Comparison of ENCODE assay signal across 8 mouse cellular contexts in genomic region chr5:8422157-8422931, GRCm38 (mm10). TPM values are rescaled to one million over a fixed set of nuclear protein-coding genes. Genes with fewer than 3 reads are reported as not detected.
A peak's percentile ranks its signal among the peaks of the same experiment; 100 is the strongest.
DNase-seq lines count a peak whose midpoint lies in the region; ATAC-seq and TF ChIP-seq lines count a peak whose summit lies in the region.

Gene Dbf4 (minus strand): TSS chr5:8422716.
Gene Slc25a40 (plus strand): TSS chr5:8422850.

- peak; percentile 59; the same call in 1 of the 2 replicates for TF ChIP-seq POLR2A in heart, adult 2 months (IDR thresholded peaks at IDR 0.05; ENCODE audit: insufficient read depth, low read depth, low read length)
- TF ChIP-seq POLR2A in kidney, adult 2 months (IDR thresholded peaks at IDR 0.05; ENCODE audit: low read depth, low read length) = peak; percentile 31

- peaks cover 13% of the 10 kb centered on the region for H3K36me3 ChIP-seq in embryonic facial prominence, embryonic 13.5 days
- H3K36me3 ChIP-seq in heart, adult 2 months (ENCODE audit: control insufficient read depth, insufficient read depth, low read length) = peaks cover 2% of the 10 kb centered on the region; the same call in 1 of the 2 replicates
- H3K36me3 ChIP-seq in kidney, adult 2 months (ENCODE audit: control insufficient read depth, insufficient read depth, low read length) = no peaks in the 10 kb centered on the region
- H3K36me3 ChIP-seq in limb, embryonic 12.5 days = peaks cover 29% of the 10 kb centered on the region
- H3K36me3 ChIP-seq in midbrain, embryonic 14.5 days (ENCODE audit: control insufficient read depth, insufficient read depth, low read length) = peaks cover 14% of the 10 kb centered on the region

- no peaks in the 10 kb centered on the region for H3K27me3 ChIP-seq in embryonic facial prominence, embryonic 13.5 days
- no peaks in the 10 kb centered on the region for H3K27me3 ChIP-seq in heart, adult 2 months (ENCODE audit: control insufficient read depth, insufficient read depth, low read length)
- H3K27me3 ChIP-seq in kidney, adult 2 months (replicated peaks; ENCODE audit: control insufficient read depth, insufficient read depth, low read length) = no peaks in the 10 kb centered on the region
- no peaks in the 10 kb centered on the region for H3K27me3 ChIP-seq in limb, embryonic 12.5 days
- no peaks in the 10 kb centered on the region for H3K27me3 ChIP-seq in midbrain, embryonic 14.5 days (ENCODE audit: control insufficient read depth, insufficient read depth, low read length)

- peak; percentile 86 for DNase-seq in 416B (ENCODE audit: low read depth)
- peak; percentile 84 to 87 for DNase-seq in adrenal gland, postnatal 4 days (ENCODE audit: low spot score in 2 of 2)
- DNase-seq in heart, adult 2 months = peak; percentile 97 to 98
- DNase-seq in kidney, adult 2 months = peak; percentile 95
- peak; percentile 96 for DNase-seq in midbrain, embryonic 14.5 days
- DNase-seq in spleen, adult 12 weeks (ENCODE audit: low spot score) = peak; percentile 90

- peak; percentile 97 for ATAC-seq in embryonic facial prominence, embryonic 13.5 days (ENCODE audit: insufficient number of reproducible peaks, insufficient read depth, low FRiP score, low TSS enrichment, low read depth)
- ATAC-seq in limb, embryonic 12.5 days (ENCODE audit: insufficient number of reproducible peaks, insufficient read depth, low FRiP score, low TSS enrichment, low read depth) = peak; percentile 97
- peak; percentile 97 for ATAC-seq in midbrain, embryonic 14.5 days (ENCODE audit: low FRiP score, low TSS enrichment)

- WGBS in embryonic facial prominence, embryonic 13.5 days = 2% methylated on average over 93 of the region's 93 CpGs
- WGBS in heart, adult 2 months = under 1% methylated on average over 83 of the region's 93 CpGs
- under 1% methylated on average over 93 of the region's 93 CpGs for WGBS in kidney, adult 2 months
- WGBS in limb, embryonic 12.5 days = under 1% methylated on average over 92 of the region's 93 CpGs
- under 1% methylated on average over 91 of the region's 93 CpGs for WGBS in midbrain, embryonic 14.5 days

- peaks cover 11% of the 10 kb centered on the region for H3K4me1 ChIP-seq in embryonic facial prominence, embryonic 13.5 days
- H3K4me1 ChIP-seq in heart, adult 2 months (ENCODE audit: control insufficient read depth, insufficient read depth, low read length) = no peaks in the 10 kb centered on the region; the same call in 1 of the 2 replicates
- H3K4me1 ChIP-seq in kidney, adult 2 months (ENCODE audit: control insufficient read depth, insufficient read depth, low read length) = peaks cover 3% of the 10 kb centered on the region; the same call in 1 of the 2 replicates
- H3K4me1 ChIP-seq in limb, embryonic 12.5 days (replicated peaks) = peaks cover 16% of the 10 kb centered on the region; the same call in 1 of the 2 replicates
- peaks cover 12% of the 10 kb centered on the region for H3K4me1 ChIP-seq in midbrain, embryonic 14.5 days (ENCODE audit: control insufficient read depth, insufficient read depth, low read length)

- no peaks in the 10 kb centered on the region for H3K9me3 ChIP-seq in embryonic facial prominence, embryonic 13.5 days
- H3K9me3 ChIP-seq in limb, embryonic 12.5 days = no peaks in the 10 kb centered on the region
- H3K9me3 ChIP-seq in midbrain, embryonic 14.5 days (ENCODE audit: control insufficient read depth, low read length) = no peaks in the 10 kb centered on the region

- TF ChIP-seq CTCF in heart, adult 2 months (IDR thresholded peaks at IDR 0.05) = no peak
- no peak for TF ChIP-seq CTCF in kidney, adult 2 months (conservative IDR thresholded peaks at IDR 0.05; ENCODE audit: insufficient read depth, insufficient read length, low read depth, low read length)

- peak within 1 kb of the TSS; percentile 88 for H3K27ac ChIP-seq in embryonic facial prominence, embryonic 13.5 days
- H3K27ac ChIP-seq in heart, adult 2 months = peak within 1 kb of the TSS; percentile 79
- H3K27ac ChIP-seq in kidney, adult 2 months (ENCODE audit: insufficient read depth, low read depth, low read length) = peak within 1 kb of the TSS; percentile 14; the same call in 1 of the 2 replicates
- peak within 1 kb of the TSS; percentile 89 for H3K27ac ChIP-seq in limb, embryonic 12.5 days
- peak within 1 kb of the TSS; percentile 79 for H3K27ac ChIP-seq in midbrain, embryonic 14.5 days (replicated peaks; ENCODE audit: low read depth, low read length)

- H3K9ac ChIP-seq in embryonic facial prominence, embryonic 13.5 days = peak within 1 kb of the TSS; percentile 92
- peak within 1 kb of the TSS; percentile 98 for H3K9ac ChIP-seq in heart, adult 2 months (ENCODE audit: low read depth, low read length)
- peak within 1 kb of the TSS; percentile 91 for H3K9ac ChIP-seq in limb, embryonic 12.5 days (replicated peaks)
- peak within 1 kb of the TSS; percentile 77 for H3K9ac ChIP-seq in midbrain, embryonic 14.5 days (replicated peaks; ENCODE audit: low read length)

- peak within 1 kb of the TSS; percentile 87 for H3K4me3 ChIP-seq in embryonic facial prominence, embryonic 13.5 days
- H3K4me3 ChIP-seq in heart, adult 2 months = peak within 1 kb of the TSS; percentile 96
- H3K4me3 ChIP-seq in kidney, adult 2 months (ENCODE audit: insufficient read depth, low read depth, low read length) = peak within 1 kb of the TSS; percentile 72
- peak within 1 kb of the TSS; percentile 78 for H3K4me3 ChIP-seq in limb, embryonic 12.5 days (replicated peaks)
- peak within 1 kb of the TSS; percentile 79 for H3K4me3 ChIP-seq in midbrain, embryonic 14.5 days (replicated peaks; ENCODE audit: low read depth, low read length)

- intact Hi-C loops in heart, adult 2 months (cut with DNase I) = loop anchor here (2.0 to 10.0 kb wide), 4 partner anchors 202 to 740 kb away; partner anchors contain the start of gene Rundc3b

- no peak for TF ChIP-seq EP300 in heart, adult 2 months (IDR thresholded peaks at IDR 0.05; ENCODE audit: insufficient read depth, low read depth, low read length)

- H3K79me2 ChIP-seq in heart, adult 2 months (replicated peaks; ENCODE audit: control insufficient read depth, insufficient read depth, low read length) = no peaks in the 10 kb centered on the region; the same call in 1 of the 2 replicates

- peak within 1 kb of the TSS; percentile 76 for H3K4me2 ChIP-seq in embryonic facial prominence, embryonic 13.5 days
- H3K4me2 ChIP-seq in limb, embryonic 12.5 days = peak within 1 kb of the TSS; percentile 58
- peak within 1 kb of the TSS; percentile 82 for H3K4me2 ChIP-seq in midbrain, embryonic 14.5 days (ENCODE audit: low read length)

RNA-seq across cellular contexts. Expression of gene Dbf4, which starts in this region (rescaled TPM):
- total RNA-seq in adrenal gland, postnatal 4 days (2021) = 10 to 100 TPM; 21.9 to 24.3 TPM
- 43.0 and 43.4 TPM in 2 replicates for polyA plus RNA-seq in embryonic facial prominence, embryonic 13.5 days (2015; fragmentation: Nextera tagmentation; extraction: Ambion mirVana)
- under 1 TPM; 0.77 to 0.94 TPM for total RNA-seq in heart, adult 2 months (2021)
- polyA plus RNA-seq in heart, adult 2 months (2012; rRNA removed) = 0.53 and 0.56 TPM in 2 replicates
- 0.72 and 1.1 TPM in 2 replicates for polyA plus RNA-seq in kidney, adult 2 months (2012; rRNA removed)
- 62.8 and 65.2 TPM in 2 replicates for polyA plus RNA-seq in limb, embryonic 12.5 days (2016; fragmentation: Nextera tagmentation; extraction: Ambion mirVana)
- 13.4 and 20.8 TPM in 2 replicates for polyA plus RNA-seq in midbrain, embryonic 14.5 days (2014; fragmentation: Nextera tagmentation; extraction: Ambion mirVana)

RNA-seq across cellular contexts. Expression of gene Slc25a40, which starts in this region (rescaled TPM):
- 10 to 100 TPM; 13.5 to 15.8 TPM for total RNA-seq in adrenal gland, postnatal 4 days (2021)
- 13.7 and 14.2 TPM in 2 replicates for polyA plus RNA-seq in embryonic facial prominence, embryonic 13.5 days (2015; fragmentation: Nextera tagmentation; extraction: Ambion mirVana)
- total RNA-seq in heart, adult 2 months (2021) = 1 to 10 TPM; 8.3 to 8.6 TPM
- polyA plus RNA-seq in heart, adult 2 months (2012; rRNA removed) = 2.5 and 5.6 TPM in 2 replicates
- 2.0 and 2.2 TPM in 2 replicates for polyA plus RNA-seq in kidney, adult 2 months (2012; rRNA removed)
- polyA plus RNA-seq in limb, embryonic 12.5 days (2016; fragmentation: Nextera tagmentation; extraction: Ambion mirVana) = 13.0 and 13.3 TPM in 2 replicates
- 7.5 and 10.6 TPM in 2 replicates for polyA plus RNA-seq in midbrain, embryonic 14.5 days (2014; fragmentation: Nextera tagmentation; extraction: Ambion mirVana)

Comparison
In these comparisons a context has a peak if more than half of its experiments do, and no peak if none do; other contexts are left out.
1. Peak in every context shown above with its lines: DNase-seq, ATAC-seq, H3K4me3 ChIP-seq and H3K27ac ChIP-seq.
2. RNA of gene Dbf4 (total RNA-seq): 21.9 to 24.3 TPM in adrenal gland, postnatal 4 days; 0.77 to 0.94 TPM in heart, adult 2 months; every median in the first group is over 10 times any median in the second.
3. H3K27ac ChIP-seq: peak in every context shown above with its lines; median percentile 89 in limb, embryonic 12.5 days; 88 in embryonic facial prominence, embryonic 13.5 days; 79 in heart, adult 2 months; 79 in midbrain, embryonic 14.5 days; 14 in kidney, adult 2 months.